Mouse (Mus musculus) E14TG2a.4 (cell line): Measurements from ENCODE around the gene Morn3.

Experiments used
- H3K27me3 ChIP-seq: 2 replicates; pipeline ENCODE4 v1.6.1; 2014; ENCODE audit warnings: low read length, control low read depth; ENCODE audit not compliant: insufficient read depth
- H3K36me3 ChIP-seq: 2 replicates; pipeline ENCODE4 v1.6.1; 2014; ENCODE audit warnings: low read length, control low read depth; ENCODE audit not compliant: insufficient read depth
- H3K4me1 ChIP-seq: replicated peaks from 2 replicates; pipeline ENCODE4 v1.6.1; 2014; ENCODE audit warnings: low read depth, low read length, control low read depth
- H3K4me3 ChIP-seq: replicated peaks from 2 replicates; pipeline ENCODE4 v1.5.1; 2014; ENCODE audit warnings: mild to moderate bottlenecking, low read length
- H3K9me3 ChIP-seq: 2 replicates; pipeline ENCODE4 v1.6.1; 2014; ENCODE audit warnings: low read length, control low read depth
- CTCF ChIP-seq: conservative IDR thresholded peaks from 2 replicates; pipeline ENCODE4 v1.5.1; 2014; ENCODE audit warnings: low read length
- NANOG ChIP-seq: IDR thresholded peaks from 2 replicates; pipeline ENCODE4 v1.6.1; 2014; ENCODE audit warnings: borderline replicate concordance, low read length, mixed read lengths
- POU5F1 ChIP-seq: IDR thresholded peaks from 2 replicates; pipeline ENCODE4 v1.6.1; 2014; ENCODE audit warnings: low read length, borderline replicate concordance

Gene Morn3

DNA sequence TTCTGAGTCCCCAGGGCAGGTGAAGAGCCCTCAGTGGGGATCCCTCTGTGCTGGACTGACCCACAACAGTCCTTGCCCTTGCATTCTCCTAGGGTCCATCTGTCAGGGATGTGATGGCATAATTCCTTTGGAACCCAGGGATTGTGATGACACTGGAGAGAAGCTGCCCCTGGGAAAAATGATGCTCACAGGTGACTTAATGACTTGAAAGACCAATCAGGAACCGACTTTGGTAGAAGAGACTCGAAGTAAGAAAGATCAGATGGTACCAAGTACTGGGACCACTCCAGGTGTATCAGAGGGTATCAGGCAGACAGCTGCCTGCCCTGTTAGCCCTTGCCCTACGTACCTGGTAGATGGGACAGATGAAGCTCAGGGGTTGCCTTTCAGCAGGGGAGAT, at the start of gene Morn3:
Gene Morn3 (minus strand): TSS at position 101 of the 400 bp plus-strand sequence.
- Histone ChIP-seq H3K4me3 (no peak within 1 kb of the TSS), H3K4me1 (peaks cover 66% of the 10 kb centered on the region), H3K27me3 (no peaks in the 10 kb centered on the region), H3K9me3 (0 out of 2 replicates have a peak, but pooled peaks cover 1% of the 10 kb centered on the region), H3K36me3 (no peaks in the 10 kb centered on the region)
- TF ChIP-seq CTCF (no peak), NANOG (no peak), POU5F1 (no peak)

GRCm38 (mm10) chr5:123096299-123096698, 49.5 kb upstream of the Morn3 start:
- H3K4me3 ChIP-seq, result no peak overlapping the region
- no peaks in the 10 kb centered on the region for H3K9me3 ChIP-seq
- TF ChIP-seq CTCF, result no peak
- TF ChIP-seq NANOG, result no peak
- no peak for TF ChIP-seq POU5F1
- H3K27me3 ChIP-seq, result no peaks in the 10 kb centered on the region
- peaks cover 19% of the 10 kb centered on the region for H3K36me3 ChIP-seq
- peaks cover 10% of the 10 kb centered on the region for H3K4me1 ChIP-seq

GRCm38 (mm10) chr5:123094238-123094991, 47.6 kb upstream of the Morn3 start:
- Histone ChIP-seq H3K27me3 (no peaks in the 10 kb centered on the region), H3K4me1 (peaks cover 23% of the 10 kb centered on the region), H3K9me3 (peaks cover 5% of the 10 kb centered on the region), H3K4me3 (no peak overlapping the region), H3K36me3 (peaks cover 10% of the 10 kb centered on the region; the same call in 1 of the 2 replicates)
- TF ChIP-seq NANOG (no peak), POU5F1 (no peak), CTCF (no peak)

GRCm38 (mm10) chr5:123093077-123093633, 46.3 kb upstream of the Morn3 start:
- H3K36me3 ChIP-seq, result 0 out of 2 replicates have a peak, but pooled peaks cover 5% of the 10 kb centered on the region
- TF ChIP-seq CTCF (no peak), NANOG (no peak)
- H3K9me3 ChIP-seq, result peaks cover 13% of the 10 kb centered on the region
- H3K4me3 ChIP-seq, result no peak overlapping the region
- no peaks in the 10 kb centered on the region for H3K27me3 ChIP-seq
- H3K4me1 ChIP-seq, result peaks cover 23% of the 10 kb centered on the region

DNA sequence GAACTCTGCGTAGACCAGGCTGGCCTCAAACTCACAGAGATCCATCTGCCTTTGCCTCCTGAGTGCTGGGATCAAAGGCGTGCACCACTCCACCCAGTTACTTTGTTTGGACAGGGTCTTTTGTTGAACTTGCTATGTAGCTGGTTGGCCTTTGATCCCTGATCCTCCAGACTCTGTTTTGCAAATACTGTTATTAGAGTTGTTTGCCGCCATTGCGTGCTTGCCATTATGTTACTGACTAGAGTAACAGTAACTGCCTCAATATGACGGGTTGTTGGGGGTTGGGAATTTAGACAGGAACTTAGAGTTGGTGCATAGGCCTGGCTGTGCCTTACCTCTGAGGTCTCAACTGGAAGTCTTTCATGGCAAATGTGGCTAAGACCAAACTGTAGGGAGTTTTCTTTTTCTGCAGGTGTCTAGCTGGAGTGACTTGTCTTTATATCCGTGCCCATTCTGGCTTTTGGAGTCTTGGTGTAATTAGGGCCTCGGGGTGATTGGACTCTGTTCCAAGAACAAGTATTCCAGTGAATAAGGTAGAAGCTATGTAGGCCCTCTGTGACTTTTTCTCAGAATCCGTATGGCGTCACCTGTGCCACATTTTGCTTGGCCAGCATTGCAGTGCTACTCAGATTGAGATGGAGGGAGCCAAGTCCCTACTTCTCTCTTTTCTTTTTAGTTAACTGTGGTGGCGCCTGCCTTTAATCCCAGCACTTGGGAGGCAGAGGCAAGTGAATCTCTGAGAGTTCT, 43.9 kb upstream of the Morn3 start:
- Histone ChIP-seq H3K4me3 (no peak overlapping the region), H3K36me3 (0 out of 2 replicates have a peak, but pooled peaks cover 5% of the 10 kb centered on the region), H3K27me3 (no peaks in the 10 kb centered on the region), H3K4me1 (peaks cover 34% of the 10 kb centered on the region), H3K9me3 (peaks cover 13% of the 10 kb centered on the region)
- TF ChIP-seq CTCF (no peak), POU5F1 (no peak), NANOG (no peak)

GRCm38 (mm10) chr5:123088784-123089183, 42.0 kb upstream of the Morn3 start:
- no peaks in the 10 kb centered on the region for H3K27me3 ChIP-seq
- peaks cover 13% of the 10 kb centered on the region for H3K9me3 ChIP-seq
- peaks cover 39% of the 10 kb centered on the region for H3K4me1 ChIP-seq
- no peak overlapping the region for H3K4me3 ChIP-seq
- no peak for TF ChIP-seq CTCF
- no peak for TF ChIP-seq NANOG
- TF ChIP-seq POU5F1, result no peak
- H3K36me3 ChIP-seq, result 0 out of 2 replicates have a peak, but pooled peaks cover 5% of the 10 kb centered on the region

DNA sequence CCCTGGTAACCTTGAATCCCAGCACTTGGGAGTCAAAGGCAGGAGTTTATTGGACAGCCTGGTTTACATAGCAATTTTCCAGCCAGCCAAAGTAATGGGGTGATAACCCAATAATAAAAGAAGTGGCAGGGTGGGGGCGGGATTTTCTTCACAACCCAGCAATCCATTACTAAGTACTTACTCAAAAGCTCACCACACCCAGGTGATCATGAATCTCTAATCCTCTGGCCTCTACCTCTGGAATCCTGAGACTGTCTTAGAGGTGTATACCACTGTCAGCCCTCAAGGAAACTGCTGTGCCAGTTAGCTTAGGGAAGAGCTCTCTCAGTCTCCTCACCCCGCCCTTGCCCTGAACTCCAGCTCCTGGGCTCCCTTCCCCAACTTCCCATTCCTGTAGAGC, 39.7 kb upstream of the Morn3 start:
- Histone ChIP-seq H3K36me3 (0 out of 2 replicates have a peak, but pooled peaks cover 5% of the 10 kb centered on the region), H3K4me3 (no peak overlapping the region), H3K27me3 (no peaks in the 10 kb centered on the region), H3K4me1 (peaks cover 33% of the 10 kb centered on the region), H3K9me3 (peaks cover 13% of the 10 kb centered on the region)
- no peak for TF ChIP-seq NANOG
- TF ChIP-seq CTCF, result no peak
- TF ChIP-seq POU5F1, result no peak

DNA sequence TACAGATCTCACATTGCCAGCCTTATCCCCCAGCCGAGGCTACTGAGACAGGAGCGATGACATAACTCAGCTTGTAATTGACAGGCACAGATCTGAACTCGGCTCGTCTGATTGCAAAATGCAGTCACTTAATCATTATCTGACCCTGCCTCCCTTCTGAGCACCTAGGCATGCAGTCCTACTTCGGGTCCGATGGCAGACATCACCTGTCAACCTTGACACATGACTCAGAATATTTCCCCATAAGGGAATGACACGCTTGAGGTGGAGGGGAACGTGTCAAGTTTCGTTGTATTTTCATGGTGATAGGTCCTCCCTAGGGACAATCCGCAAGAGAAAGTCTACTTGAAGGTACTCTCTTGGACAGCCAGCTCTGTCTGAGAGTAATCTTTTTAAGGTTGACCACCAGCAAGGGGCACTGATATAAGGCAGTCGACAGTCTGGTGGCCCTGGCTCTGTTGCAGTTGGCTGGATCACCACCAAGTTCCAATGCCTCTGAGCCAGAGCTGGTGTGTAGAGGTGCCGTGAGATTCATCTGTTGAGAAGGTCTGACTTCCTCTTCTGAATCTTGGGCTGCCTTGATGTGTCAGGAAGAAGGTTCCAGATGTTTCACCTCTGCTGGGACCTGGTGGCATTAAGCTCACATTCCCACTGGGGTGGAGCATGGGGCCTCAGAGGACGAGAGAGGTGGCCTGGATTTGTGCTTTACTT, 36.7 kb upstream of the Morn3 start:
- Histone ChIP-seq H3K9me3 (peaks cover 9% of the 10 kb centered on the region), H3K27me3 (no peaks in the 10 kb centered on the region), H3K4me3 (no peak overlapping the region), H3K4me1 (peaks cover 26% of the 10 kb centered on the region), H3K36me3 (no peaks in the 10 kb centered on the region)
- TF ChIP-seq POU5F1 (no peak), CTCF (no peak), NANOG (no peak)
